Mouse (Mus musculus) heart, adult 2 months (tissue): ENCODE data around the gene Tmem262.

Experiments used
- CTCF ChIP-seq: fragments of 200-600 bp; IDR thresholded peaks from 2 replicates; pipeline ENCODE4 v1.8.1; 2022; ENCODE audit warnings: antibody characterized with exemption, mild to moderate bottlenecking, moderate library complexity
- POLR2A ChIP-seq: fragments of 200-500 bp; IDR thresholded peaks from 2 replicates; pipeline ENCODE4 v1.6.1; 2011; ENCODE audit warnings: mild to moderate bottlenecking, low read depth, low read length, control low read depth; ENCODE audit not compliant: insufficient read depth

- no peak for TF ChIP-seq CTCF
- TF ChIP-seq POLR2A = no peak
Measured at GRCm38 (mm10) chr19:6104476-6104875, 24.6 kb downstream of the Tmem262 start.
